Mouse (Mus musculus) granulocyte monocyte progenitor cell, adult 5-6 weeks (primary cell): ENCODE measurements around the gene Ifngr2. TPM values are rescaled to one million over a fixed set of nuclear protein-coding genes. Genes with fewer than 3 reads are reported as not detected.
A peak's percentile ranks its signal among the peaks of the same experiment; 100 is the strongest.

Experiments used
- ATAC-seq: replicated peaks from 2 replicates; pipeline ENCODE4 v1.8.0; 2016; ENCODE audit warnings: mild to moderate bottlenecking, moderate TSS enrichment, inconsistent platforms; ENCODE audit not compliant: poor library complexity, severe bottlenecking
- total RNA-seq, 2 experiments: library from RNA; stranded (forward) in 1 of 2; stranded (reverse) in 1 of 2; fragments of 200-712, 200-1000 nt in 1 of 2; fragments of >200 nt in 1 of 2; fragmentation: Nextera tagmentation in 1 of 2; gene quantifications; 2 replicates each; pipeline ENCODE4 v1.2.3; 2014 to 2017

Gene Ifngr2
- total RNA-seq, 2 experiments from 2014 or later, result 13.0 to 29.2 TPM

DNA sequence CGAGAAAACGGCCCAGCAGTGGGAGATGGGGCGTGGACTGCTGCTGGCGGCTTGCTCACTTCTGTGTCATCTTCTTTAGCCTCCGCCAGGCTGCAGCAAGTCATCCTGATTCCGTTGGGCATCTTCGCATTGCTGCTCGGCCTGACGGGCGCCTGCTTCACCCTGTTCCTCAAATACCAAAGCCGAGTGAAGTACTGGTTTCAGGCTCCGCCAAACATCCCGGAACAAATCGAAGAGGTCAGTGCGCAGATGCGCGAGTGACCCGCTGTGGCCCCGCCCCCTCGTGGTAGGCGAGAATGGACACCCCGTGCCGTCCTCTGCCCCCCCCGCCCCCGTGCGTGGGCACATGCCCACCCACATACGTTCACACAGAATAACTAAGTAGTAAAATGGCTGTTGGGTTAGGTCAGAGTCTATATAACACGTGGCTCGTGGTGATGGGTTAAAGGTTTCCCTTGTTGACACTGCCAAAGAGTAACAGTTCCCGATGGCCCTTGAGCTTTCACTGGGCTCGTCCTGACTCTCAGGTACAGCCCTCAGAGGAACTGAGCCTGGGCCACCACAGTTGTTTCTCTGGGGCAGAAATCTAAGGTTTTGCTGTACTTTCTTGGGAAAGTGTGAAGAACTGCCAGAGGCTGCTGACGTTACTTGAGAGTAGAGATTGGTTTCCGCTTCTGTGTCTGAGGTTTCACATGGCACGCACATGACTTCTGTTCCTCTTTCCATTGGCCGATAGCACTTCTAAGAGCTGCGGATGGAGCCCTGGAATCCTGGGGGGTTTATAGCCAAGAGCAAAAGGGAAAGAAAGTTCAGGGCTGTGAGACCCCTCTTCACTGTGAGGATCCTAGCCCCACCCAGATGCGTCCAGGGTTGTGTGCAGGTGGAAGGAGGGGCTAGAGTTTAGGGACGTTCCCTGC, 14.9 kb downstream of the Ifngr2 start:
- peak; percentile 78 for ATAC-seq

DNA sequence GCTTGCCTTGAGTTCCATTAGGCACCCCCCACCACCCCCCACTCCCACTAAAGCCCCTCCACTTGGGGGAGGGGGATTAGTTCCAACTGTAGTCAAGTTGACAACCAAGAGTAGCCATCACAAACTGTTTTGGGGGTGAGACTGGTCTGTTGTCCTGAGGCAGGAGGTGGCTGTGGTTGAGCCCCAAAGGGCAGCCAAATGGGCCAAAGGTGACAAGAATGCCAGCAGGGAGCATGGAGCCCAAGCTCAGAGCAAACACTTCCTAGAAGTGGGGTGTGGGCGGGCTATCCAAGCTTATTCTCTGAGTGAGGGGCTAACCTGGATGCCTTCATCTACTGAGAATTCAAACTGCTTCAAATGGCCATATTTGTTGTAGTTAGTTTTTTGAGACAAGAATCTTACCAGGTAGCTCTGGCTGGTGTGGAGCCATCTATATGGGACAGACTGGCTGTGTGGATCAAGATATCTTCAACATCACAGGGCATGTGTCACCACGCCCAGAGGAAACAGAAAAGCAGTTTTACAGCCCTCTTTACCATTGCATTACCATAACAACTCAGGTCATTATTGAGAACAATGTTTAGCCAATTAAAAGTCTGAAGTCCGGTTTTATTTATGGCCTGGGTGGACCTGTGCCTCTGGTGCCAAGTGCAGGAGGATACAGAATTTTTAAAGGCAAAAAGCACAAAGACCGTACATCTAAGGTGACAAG, 17.9 kb downstream of the Ifngr2 start:
- ATAC-seq, result no peak

DNA sequence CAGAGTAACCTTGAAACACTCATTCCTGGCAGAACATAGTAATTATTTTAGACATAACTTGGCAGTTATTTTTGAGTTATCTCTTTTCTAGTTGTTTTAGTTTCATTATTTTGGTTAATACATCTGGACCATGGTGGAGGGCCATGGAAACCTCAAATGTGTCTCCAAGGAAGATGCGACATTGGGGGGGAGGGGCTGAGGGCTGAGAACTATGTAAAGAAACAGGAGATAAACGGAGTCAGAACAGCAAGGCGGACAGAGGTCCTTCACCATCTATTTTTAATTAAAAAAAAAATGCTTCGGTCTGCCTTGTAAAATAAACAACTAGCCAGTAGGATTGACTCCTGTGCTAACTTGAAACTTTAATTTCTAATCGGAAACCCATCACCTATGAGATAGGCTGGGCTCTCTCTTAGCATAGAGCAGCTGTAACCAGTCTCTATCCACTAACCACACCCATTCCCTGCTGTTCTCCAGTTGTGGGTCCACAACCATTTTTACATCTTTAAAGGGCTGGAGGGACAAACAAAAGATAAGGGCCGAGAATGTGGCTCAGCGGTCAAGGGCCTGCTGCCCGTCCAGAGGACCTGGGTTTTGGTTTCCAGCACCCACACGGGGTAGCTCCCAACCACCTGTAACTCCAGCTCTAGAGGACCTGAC, 18.6 kb downstream of the Ifngr2 start:
- ATAC-seq, result no peak

DNA sequence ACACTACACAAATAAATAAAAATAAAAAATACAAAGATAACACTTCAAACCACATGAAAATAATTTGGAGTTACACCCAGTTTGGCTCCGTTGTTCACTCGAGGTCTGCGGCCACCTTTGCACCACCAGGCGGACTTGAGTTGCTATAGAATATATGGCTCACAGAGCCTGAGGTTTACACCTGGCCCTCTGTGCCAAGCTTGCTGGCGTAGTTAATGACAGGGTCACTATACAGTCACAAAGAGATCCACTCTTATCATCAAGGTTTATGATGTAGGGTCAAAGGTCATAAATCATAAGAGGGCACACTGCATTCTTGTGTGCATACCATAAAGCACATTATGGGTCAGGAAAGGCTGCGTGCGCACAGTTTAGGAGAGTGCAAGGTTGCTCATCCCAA, 19.1 kb downstream of the Ifngr2 start:
- no peak for ATAC-seq

DNA sequence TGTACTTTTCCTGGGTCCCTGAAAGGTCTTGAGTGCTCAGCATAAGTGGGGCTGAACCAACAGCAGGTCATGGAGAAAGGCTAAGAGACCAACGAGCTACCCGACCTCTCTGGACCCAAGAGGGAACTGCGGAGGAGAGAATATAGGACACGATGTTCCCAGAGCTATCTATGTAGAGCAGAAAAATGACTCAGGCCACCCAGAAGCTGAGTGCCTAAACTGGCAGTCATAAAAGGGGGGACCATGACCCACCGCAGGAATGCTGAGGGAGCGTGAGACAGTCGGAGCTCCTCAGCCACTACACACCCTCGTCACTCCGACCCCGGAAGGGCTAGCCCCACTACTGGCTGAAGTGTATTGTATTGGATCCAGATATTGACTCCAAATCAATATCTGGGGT, 22.1 kb downstream of the Ifngr2 start:
- ATAC-seq, result no peak

DNA sequence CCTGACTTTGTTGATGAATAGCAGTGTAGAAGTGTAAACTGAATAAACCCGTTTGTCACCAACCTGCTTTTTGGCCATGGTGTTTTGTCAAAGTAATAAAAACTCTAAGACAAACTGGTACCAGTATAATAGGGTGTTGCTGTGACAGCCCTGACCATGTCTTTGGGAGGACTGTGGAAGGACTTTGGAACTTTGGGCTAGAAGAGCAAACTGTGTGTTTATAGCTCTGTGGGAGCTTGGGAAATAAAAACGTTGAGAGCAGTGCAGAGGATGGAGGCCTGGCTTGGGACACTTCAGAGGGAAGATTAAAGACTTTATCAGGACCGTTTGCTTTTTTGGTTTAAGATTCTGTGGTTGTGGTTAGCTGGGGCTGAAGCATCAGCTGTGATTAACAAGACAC, 24.2 kb downstream of the Ifngr2 start:
- ATAC-seq, result no peak

DNA sequence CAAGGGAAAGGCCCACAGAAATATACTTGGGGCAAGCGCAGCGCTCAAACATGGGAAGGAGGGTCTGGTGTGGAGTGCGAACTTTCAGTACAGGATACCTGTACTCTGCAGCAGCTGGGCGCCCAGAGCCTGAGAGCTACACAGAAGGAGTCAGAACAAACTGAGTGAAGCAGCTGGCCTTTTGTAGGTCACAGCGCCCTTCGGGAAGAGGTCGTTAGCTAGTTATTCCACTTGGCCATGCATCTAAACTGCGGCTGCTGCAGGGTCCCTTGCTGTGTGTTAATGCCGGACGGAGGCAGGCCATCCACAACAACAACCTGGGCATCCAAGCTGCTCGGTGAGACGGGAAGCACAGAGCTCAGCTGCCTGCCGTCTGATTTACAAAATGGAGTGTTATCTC, 28.3 kb downstream of the Ifngr2 start:
- ATAC-seq, result no peak

DNA sequence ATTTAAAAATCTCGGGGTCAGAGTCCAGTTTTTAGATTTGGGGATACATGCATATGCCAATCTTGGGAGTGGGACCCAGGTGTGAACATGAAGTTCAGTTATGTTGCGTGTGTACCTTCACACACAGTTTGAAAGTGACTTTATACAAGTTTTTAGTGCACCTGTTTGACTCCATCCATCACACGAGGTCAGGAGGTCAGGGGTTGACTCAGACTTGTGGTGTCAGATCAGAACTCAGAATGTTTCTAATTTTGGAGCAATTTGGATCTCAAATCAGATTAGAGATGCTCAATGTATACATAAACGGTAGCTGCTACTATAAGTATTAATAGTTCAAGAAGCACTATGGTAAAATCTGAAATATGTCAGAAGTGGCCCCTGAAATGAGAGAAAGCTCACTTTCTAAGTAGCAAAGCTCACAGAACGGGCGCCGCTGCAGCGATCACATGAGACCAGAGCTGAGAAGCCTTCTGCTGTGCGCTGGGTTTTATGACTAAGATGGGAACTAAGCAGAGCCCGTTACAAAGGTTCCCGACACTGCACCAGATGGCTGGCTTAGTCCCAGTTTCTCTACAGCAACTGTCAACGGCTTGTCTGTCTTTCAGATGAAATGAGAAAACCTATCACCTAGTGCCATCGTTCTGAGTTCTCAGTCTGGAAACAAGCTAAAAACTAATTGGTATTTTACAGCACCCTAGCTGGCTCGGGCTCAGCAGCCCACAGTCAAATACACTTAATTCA, 32.3 kb downstream of the Ifngr2 start:
- ATAC-seq, result no peak

DNA sequence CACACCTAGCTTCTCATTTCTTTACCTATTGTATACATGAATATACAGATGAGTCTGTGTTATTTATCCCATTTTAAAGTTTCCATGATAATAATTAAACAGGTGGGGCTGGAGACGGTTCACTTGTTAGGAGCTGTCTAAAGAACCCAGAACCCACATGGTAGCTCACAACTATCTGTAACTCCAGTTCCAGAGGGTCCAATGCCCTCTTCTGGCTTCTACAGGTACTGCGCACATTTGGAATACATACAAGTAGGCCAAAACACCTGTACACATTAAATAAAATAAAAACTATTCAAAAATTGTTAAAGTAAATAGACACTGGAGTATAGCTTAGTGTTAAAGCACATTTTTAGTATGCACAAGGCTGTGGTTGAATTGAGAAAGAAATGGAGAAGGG, 35.4 kb downstream of the Ifngr2 start:
- ATAC-seq, result peak; percentile 52; the same call in 1 of the 2 replicates

DNA sequence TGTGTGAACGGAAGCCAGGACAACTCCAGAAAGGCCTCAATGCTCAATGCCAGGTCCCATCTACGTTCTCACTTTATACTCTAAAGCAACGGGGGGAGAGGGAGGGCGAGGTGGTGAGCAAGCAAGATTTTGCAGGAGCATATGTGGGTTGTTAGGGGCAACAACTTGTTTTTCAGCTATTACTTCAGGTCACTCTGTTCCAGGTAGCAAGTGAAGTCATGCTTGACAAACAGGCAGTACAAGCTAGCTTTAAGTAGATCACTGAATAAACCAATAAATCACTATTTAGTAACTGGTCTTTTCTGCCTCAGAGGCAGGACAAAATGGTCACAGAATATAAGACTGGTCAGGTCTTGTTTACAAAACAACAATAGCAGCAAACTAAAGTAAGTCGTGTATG, 38.7 kb downstream of the Ifngr2 start:
- ATAC-seq, result no peak

DNA sequence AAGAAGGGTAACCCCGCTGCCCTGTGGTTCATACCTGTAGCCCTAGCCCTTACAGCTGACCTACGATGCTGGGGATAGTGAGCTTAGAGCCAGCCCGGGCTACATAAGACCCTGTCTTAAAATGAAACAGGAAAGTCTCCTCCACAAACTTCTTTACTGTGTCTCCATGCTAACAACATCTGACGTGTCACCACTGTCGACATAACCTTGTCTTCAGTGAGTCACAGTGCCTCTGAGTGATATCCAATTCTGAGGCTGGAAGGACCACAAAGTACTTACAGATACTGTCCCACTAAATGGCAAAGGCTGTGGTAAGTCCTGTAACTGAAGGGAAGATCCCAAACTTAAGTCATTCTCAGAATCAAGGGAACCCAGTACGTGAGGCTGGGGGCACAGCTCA, 39.4 kb downstream of the Ifngr2 start:
- ATAC-seq, result no peak

DNA sequence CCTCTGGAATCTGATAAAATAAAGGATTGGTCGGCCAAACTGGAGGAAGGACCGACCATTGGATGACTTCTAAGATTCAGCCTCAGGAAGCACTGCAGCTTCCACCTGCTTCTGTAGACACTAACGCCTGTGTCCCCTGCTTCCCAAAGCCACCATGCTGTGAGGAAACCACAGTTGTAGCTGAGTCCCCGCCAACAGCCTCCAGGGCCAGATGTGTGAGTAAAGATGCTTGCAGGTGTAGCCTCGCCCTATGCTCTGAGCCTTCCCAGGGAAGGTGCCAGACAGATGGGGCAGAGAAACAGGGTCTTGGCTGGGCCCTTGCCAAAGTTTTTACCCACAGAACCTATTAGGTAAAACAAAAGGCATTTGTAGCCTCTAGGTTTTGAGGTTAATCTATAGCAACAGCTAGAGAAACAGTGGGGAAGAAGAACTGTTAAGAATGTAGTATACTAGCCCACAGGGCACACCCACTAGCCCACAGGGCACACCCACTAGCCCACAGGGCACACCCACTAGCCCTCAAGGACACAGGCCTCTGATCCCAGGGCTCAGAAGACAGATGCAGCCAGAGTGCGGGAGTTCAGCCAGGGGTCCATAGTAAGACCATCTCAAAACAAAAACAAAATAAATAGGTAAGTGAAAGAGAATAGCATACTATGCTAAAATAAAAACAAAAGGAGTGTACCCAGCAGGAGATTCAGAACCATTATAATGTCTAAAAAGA, 41.0 kb downstream of the Ifngr2 start:
- ATAC-seq, result peak; percentile 71

DNA sequence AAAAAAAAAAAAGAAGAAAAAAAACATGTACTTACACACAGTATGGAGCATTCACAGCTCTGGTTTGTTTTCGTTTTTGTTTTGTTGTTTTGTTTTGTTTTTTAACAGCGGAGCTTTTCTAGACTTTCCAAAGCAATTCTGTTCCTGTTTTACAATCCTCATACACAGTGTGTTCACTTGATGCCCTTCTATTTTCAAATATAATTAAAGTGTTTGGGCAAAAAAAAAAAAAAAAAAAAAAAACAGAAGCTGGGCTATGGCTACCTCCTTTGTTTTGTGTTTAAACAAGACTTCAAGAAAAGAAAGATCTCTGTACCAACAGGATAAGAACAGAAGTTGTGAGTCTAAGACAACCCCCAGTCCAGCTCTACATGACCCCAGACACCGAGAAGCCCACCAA, 41.8 kb downstream of the Ifngr2 start:
- ATAC-seq, result no peak

DNA sequence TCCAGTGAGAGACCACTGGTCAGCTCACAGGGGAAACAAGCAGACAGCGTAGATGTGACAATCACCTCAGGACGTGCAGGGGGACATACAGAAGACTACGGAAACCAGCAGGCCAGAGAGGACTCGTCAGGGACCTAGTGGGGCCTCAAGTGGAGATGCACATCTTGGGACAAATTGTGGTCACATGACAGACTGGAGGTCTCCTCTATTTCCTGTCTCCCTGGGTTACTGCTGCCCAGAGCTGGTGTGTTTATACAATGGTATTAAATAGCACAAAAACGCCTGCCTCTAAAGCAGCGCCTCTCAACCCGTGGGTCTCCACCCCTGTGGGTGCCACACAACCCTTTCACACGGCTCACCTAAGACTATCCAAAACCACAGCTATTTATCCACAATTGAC, 45.3 kb downstream of the Ifngr2 start:
- ATAC-seq, result no peak

DNA sequence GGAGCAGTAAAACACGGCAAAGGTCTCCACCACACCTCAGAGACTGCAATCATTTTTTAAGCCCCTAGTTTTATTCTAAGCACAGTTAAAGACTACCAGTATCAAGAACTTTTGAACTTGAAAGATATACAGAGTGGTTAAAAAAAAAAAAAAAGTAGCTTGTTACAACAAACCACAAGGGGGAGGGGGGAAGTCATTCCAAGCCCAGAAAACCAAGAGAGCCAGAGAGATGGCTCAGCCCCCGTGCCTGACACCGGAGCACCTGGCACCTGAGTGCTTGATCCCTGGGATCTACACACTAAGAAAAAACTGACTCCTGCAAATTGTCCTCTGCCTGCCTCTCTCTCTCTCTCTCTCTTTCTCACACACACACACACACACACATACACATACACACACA, 46.4 kb downstream of the Ifngr2 start:
- no peak for ATAC-seq

DNA sequence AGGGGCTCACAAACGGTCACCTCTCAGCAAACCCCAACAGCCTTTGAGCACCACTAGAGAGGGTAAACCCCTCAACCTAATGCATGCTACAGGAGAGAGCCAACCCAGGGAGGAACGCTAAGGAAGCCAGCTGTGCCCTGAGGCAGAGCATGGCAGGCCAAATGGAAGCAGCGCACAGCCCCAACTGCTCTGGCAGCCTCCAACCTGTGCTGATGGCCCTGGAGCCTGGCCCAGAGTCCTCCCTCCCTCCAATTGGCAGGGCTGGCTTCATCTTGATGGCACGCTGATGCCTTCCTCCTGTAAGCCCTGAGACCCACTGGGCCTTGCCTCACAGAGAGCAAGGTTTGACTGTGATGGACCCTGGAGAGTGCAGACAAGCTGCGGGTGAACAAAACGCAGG, 48.2 kb downstream of the Ifngr2 start:
- ATAC-seq, result no peak

DNA sequence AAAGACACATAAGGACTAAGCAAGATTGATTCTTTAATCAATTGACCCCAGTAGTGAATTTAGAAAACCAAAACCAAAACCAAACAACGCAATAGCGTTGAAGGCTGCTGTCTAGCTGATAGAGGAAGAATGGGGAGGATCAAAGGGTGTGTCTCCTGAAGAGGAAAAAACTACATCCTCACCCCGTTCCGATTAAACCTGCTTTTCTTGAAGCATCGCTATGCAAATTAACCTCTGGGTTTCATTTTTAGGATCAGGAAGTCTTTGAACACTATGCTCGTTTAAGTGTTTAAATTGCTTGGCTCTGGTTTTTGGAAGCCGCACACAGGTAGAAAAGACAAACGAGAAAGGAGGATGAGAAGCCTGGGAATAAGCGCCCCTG, 49.5 kb downstream of the Ifngr2 start:
- peak; percentile 31 for ATAC-seq

DNA sequence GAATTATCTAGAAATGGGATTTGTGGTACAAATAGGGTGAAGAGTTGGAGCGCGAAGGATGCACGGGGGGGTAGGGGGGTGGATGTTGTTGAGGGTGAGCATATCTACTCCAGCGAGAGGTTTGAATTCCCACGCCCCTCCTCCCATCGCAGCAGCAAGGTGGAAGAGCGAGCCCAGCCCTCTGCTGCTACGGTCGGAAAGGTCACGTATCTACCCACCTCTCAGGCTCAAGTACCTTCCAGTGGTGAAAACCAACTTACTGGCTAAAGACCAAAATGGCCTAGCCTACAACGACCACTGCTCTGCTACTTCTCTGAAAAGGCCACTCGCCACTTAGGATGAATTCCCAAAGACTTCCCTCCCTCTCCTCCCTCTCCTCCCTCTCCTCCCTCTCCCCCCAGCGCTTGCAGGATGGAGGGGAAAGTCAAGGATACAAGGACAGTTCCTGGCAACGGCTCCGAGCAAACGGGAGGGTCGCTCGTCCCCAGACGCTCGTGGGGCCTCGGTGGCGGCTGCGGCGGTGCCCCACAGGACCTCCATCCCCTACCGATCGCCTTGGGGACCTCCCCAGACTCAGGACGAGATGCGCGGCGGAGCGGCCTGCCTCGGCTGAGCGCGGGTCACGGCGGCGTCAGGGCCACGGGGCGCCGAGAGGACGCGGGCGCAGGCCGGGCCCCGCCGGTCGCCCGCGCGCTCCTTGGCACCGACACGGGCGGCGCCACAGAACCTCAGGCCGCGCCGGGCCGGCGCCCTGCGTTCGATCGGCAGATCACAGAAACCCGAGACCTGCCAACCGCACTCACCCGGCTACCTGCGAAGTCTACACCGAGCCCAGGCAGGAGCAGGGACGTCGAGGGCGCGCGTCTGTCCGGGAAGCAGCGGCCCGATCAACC, 50.2 kb downstream of the Ifngr2 start:
- ATAC-seq, result no peak

DNA sequence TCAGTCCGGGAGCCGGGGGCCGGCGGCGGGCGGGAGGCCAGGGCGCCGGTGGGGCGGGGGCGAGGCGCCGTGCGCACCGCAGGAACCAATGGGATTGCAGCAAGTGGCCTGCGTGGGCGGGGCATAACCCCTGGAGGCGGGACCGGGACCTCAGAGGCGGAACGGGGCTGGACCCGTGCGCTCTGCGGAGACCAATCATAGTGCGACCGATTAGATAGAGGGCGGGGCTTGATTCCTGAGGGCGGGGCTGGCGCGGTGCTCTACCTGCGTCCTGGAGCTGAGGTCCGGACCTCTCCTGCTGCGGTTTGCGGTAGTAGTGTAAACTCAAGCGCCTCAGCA, 50.8 kb downstream of the Ifngr2 start, which contains the start of gene Tmem50b:
TSS of gene Tmem50b (minus strand) at position 129 of the 339 bp plus-strand sequence.
- peak; percentile 84 for ATAC-seq
